Mouse (Mus musculus) megakaryocyte progenitor cell, adult 5-6 weeks (primary cell): ENCODE data around the gene Hdac6. TPM values are rescaled to one million over a fixed set of nuclear protein-coding genes. Genes with fewer than 3 reads are reported as not detected.
"Not testable (repeated sequence)": the region's sequence is repeated elsewhere in the genome, so short reads cannot be mapped to it uniquely, and the experiment has no call there.

Source experiments
- ATAC-seq: replicated peaks from 2 replicates; pipeline ENCODE4 v1.8.0; 2016; ENCODE audit warnings: mild to moderate bottlenecking, moderate TSS enrichment, inconsistent platforms; ENCODE audit not compliant: poor library complexity
- total RNA-seq, 2 experiments: library from RNA; stranded (forward) in 1 of 2; stranded (reverse) in 1 of 2; fragments of 157-497, 149-512 nt in 1 of 2; fragments of 200-1000 nt in 1 of 2; gene quantifications; 2 replicates each; pipeline versions ENCODE4 v1.2.3 to v1.2.4; 2015 to 2017

Gene Hdac6
- total RNA-seq, 2 experiments from 2014 or later = 6.5 to 10.4 TPM

- no peak for ATAC-seq
These were observed 25.7 kb downstream of the Hdac6 start for GRCm38 (mm10) chrX:7922032-7922431.

- no peak for ATAC-seq
These were observed 27.9 kb downstream of the Hdac6 start, which contains the start of gene Pcsk1n for GRCm38 (mm10) chrX:7919601-7920383. Gene Pcsk1n (plus strand): TSS chrX:7919822.

- not testable (repeated sequence) for ATAC-seq
These were observed 29.7 kb downstream of the Hdac6 start for GRCm38 (mm10) chrX:7917960-7918359.

GRCm38 (mm10) chrX:7915669-7916068, 32.0 kb downstream of the Hdac6 start:
- peak; percentile 92 for ATAC-seq

GRCm38 (mm10) chrX:7910473-7910872, 37.2 kb downstream of the Hdac6 start:
- no peak for ATAC-seq

GRCm38 (mm10) chrX:7909242-7909641, 38.4 kb downstream of the Hdac6 start, which contains the start of gene Gm10490:
Gene Gm10490 (plus strand): TSS chrX:7909542.
- ATAC-seq = not testable (repeated sequence)

GRCm38 (mm10) chrX:7907735-7908134, 40.0 kb downstream of the Hdac6 start, which contains the start of gene Gm10491:
Gene Gm10491 (minus strand): TSS chrX:7907835.
- no peak for ATAC-seq

GRCm38 (mm10) chrX:7904441-7904840, 43.2 kb downstream of the Hdac6 start:
- ATAC-seq = no peak

- ATAC-seq = peak; percentile 95
These were observed 48.5 kb downstream of the Hdac6 start, which contains the start of the genes Pqbp1 and Timm17b for GRCm38 (mm10) chrX:7898880-7899874. Gene Pqbp1 (minus strand): TSS chrX:7899269. Gene Timm17b (plus strand): TSS chrX:7899357.

- no peak for ATAC-seq
These were observed 49.5 kb downstream of the Hdac6 start for GRCm38 (mm10) chrX:7898211-7898610.

- ATAC-seq = peak; percentile 84
These were observed 63.7 kb downstream of the Hdac6 start, which contains the start of gene Slc35a2 for GRCm38 (mm10) chrX:7883841-7884567. Gene Slc35a2 (plus strand): TSS chrX:7884028.

Other genes starting within 250 kb of the Hdac6 start
- gene Wdr45, start 233.6 kb downstream of the Hdac6 start, total RNA-seq (2015) = 27.3 and 39.9 TPM in 2 replicates
- 18.4 and 21.7 TPM in 2 replicates for gene Wdr45, start 233.6 kb downstream of the Hdac6 start, total RNA-seq (2017)
- 0.59 TPM in 1 of 2 replicates, not detected in the other for gene Gm45208, start 225.6 kb downstream of the Hdac6 start, total RNA-seq (2015)
- gene Gm45208, start 225.6 kb downstream of the Hdac6 start, total RNA-seq (2017) = not detected in 2 replicates
- 11.1 and 15.3 TPM in 2 replicates for gene Praf2, start 219.4 kb downstream of the Hdac6 start, total RNA-seq (2015)
- 3.4 and 4.9 TPM in 2 replicates for gene Praf2, start 219.4 kb downstream of the Hdac6 start, total RNA-seq (2017)
- gene Ccdc120, start 197.0 kb downstream of the Hdac6 start, total RNA-seq (2015) = 0.88 and 1.2 TPM in 2 replicates
- gene Ccdc120, start 197.0 kb downstream of the Hdac6 start, total RNA-seq (2017) = 0.33 and 1.1 TPM in 2 replicates
- gene Tfe3, start 185.3 kb downstream of the Hdac6 start, total RNA-seq (2015) = 12.2 and 14.6 TPM in 2 replicates
- 4.6 and 7.1 TPM in 2 replicates for gene Tfe3, start 185.3 kb downstream of the Hdac6 start, total RNA-seq (2017)
- 34.4 and 34.9 TPM in 2 replicates for gene Gripap1, start 158.1 kb downstream of the Hdac6 start, total RNA-seq (2015)
- gene Gripap1, start 158.1 kb downstream of the Hdac6 start, total RNA-seq (2017) = 48.6 and 69.7 TPM in 2 replicates
- 0.34 and 0.42 TPM in 2 replicates for gene Kcnd1, start 125.6 kb downstream of the Hdac6 start, total RNA-seq (2015)
- 0.21 and 0.68 TPM in 2 replicates for gene Kcnd1, start 125.6 kb downstream of the Hdac6 start, total RNA-seq (2017)
- gene Otud5, start 106.5 kb downstream of the Hdac6 start, total RNA-seq (2015) = 33.0 and 33.7 TPM in 2 replicates
- gene Otud5, start 106.5 kb downstream of the Hdac6 start, total RNA-seq (2017) = 48.6 and 58.7 TPM in 2 replicates
- 5.9 TPM in 2 replicates for gene Pim2, start 69.6 kb downstream of the Hdac6 start, total RNA-seq (2015)
- gene Pim2, start 69.6 kb downstream of the Hdac6 start, total RNA-seq (2017) = 1.2 and 1.5 TPM in 2 replicates
- gene Slc35a2, start 63.9 kb downstream of the Hdac6 start, total RNA-seq (2015) = 8.9 and 10.4 TPM in 2 replicates
- 12.2 and 25.1 TPM in 2 replicates for gene Slc35a2, start 63.9 kb downstream of the Hdac6 start, total RNA-seq (2017)
- 25.1 and 30.3 TPM in 2 replicates for gene Pqbp1, start 48.6 kb downstream of the Hdac6 start, total RNA-seq (2015)
- gene Pqbp1, start 48.6 kb downstream of the Hdac6 start, total RNA-seq (2017) = 136 and 167 TPM in 2 replicates
- 116 and 133 TPM in 2 replicates for gene Timm17b, start 48.5 kb downstream of the Hdac6 start, total RNA-seq (2015)
- gene Timm17b, start 48.5 kb downstream of the Hdac6 start, total RNA-seq (2017) = 79.3 and 90.7 TPM in 2 replicates
- not detected in 2 replicates for gene Gm10491, start 40.1 kb downstream of the Hdac6 start, total RNA-seq (2015)
- gene Gm10491, start 40.1 kb downstream of the Hdac6 start, total RNA-seq (2017) = not detected in 2 replicates
- not detected in 2 replicates for gene Gm10490, start 38.3 kb downstream of the Hdac6 start, total RNA-seq (2015)
- gene Gm10490, start 38.3 kb downstream of the Hdac6 start, total RNA-seq (2017) = not detected in 2 replicates
- gene Pcsk1n, start 28.1 kb downstream of the Hdac6 start, total RNA-seq (2015) = not detected in 2 replicates
- not detected in 2 replicates for gene Pcsk1n, start 28.1 kb downstream of the Hdac6 start, total RNA-seq (2017)
- gene Eras, start 19.3 kb downstream of the Hdac6 start, total RNA-seq (2015) = not detected in 2 replicates
- gene Eras, start 19.3 kb downstream of the Hdac6 start, total RNA-seq (2017) = not detected in 2 replicates
- 10.7 and 26.3 TPM in 2 replicates for gene Gata1, start 30.2 kb upstream of the Hdac6 start, total RNA-seq (2015)
- 8.7 and 20.8 TPM in 2 replicates for gene Gata1, start 30.2 kb upstream of the Hdac6 start, total RNA-seq (2017)
- not detected in 2 replicates for gene Glod5, start 70.6 kb upstream of the Hdac6 start, total RNA-seq (2015)
- not detected in 2 replicates for gene Glod5, start 70.6 kb upstream of the Hdac6 start, total RNA-seq (2017)
- 53.5 and 64.6 TPM in 2 replicates for gene Suv39h1, start 126.9 kb upstream of the Hdac6 start, total RNA-seq (2015)
- 79.2 and 81.6 TPM in 2 replicates for gene Suv39h1, start 126.9 kb upstream of the Hdac6 start, total RNA-seq (2017)
- 73.0 and 75.7 TPM in 2 replicates for gene Was, start 142.6 kb upstream of the Hdac6 start, total RNA-seq (2015)
- gene Was, start 142.6 kb upstream of the Hdac6 start, total RNA-seq (2017) = 98.9 and 103 TPM in 2 replicates
- gene Wdr13, start 185.0 kb upstream of the Hdac6 start, total RNA-seq (2015) = 11.9 and 14.4 TPM in 2 replicates
- 16.3 and 25.5 TPM in 2 replicates for gene Wdr13, start 185.0 kb upstream of the Hdac6 start, total RNA-seq (2017)
- gene Rbm3, start 198.0 kb upstream of the Hdac6 start, total RNA-seq (2015) = 1,002 and 1,150 TPM in 2 replicates
- 1,310 and 1,340 TPM in 2 replicates for gene Rbm3, start 198.0 kb upstream of the Hdac6 start, total RNA-seq (2017)
- gene Tbc1d25, start 228.3 kb upstream of the Hdac6 start, total RNA-seq (2015) = 9.8 and 13.9 TPM in 2 replicates
- gene Tbc1d25, start 228.3 kb upstream of the Hdac6 start, total RNA-seq (2017) = 5.5 and 5.8 TPM in 2 replicates
- 53.5 and 55.4 TPM in 2 replicates for gene Ebp, start 245.6 kb upstream of the Hdac6 start, total RNA-seq (2015)
- gene Ebp, start 245.6 kb upstream of the Hdac6 start, total RNA-seq (2017) = 81.8 and 96.9 TPM in 2 replicates